Mouse (Mus musculus): ENCODE results near the gene Iqcf6. TPM values are rescaled to one million over a fixed set of nuclear protein-coding genes. Genes with fewer than 3 reads are reported as not detected.

Gene Iqcf6
- total and polyA plus RNA-seq, 3 experiments, result not detected

DNA sequence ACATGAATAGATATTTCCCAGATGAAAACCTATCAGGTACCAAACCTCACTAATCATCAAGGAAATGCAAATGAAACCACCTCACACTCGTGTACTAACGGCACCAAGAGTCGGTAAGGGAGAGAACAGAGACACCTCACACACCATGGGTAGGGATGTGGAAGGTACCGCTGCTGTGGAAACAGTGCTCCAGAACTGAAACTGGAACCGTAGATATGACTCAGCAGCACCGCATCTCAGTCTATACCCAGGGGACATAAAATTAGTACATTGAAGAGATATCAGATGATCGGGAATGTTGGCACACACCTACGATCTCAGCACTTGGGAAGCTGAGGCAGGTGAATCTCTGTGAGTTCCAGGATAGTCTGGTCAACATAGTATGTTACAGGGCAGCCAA lies 11.8 kb downstream of the Iqcf6 start (continued):
- TF ChIP-seq PAX5 (IDR thresholded peaks at IDR 0.05; ENCODE audit: low read length) (no peak), IRF4 (IDR thresholded peaks at IDR 0.05; ENCODE audit: low read depth, low read length) (peak; percentile 90), ELF1 (IDR thresholded peaks at IDR 0.05; ENCODE audit: low read depth, low read length) (no peak), USF1 (IDR thresholded peaks at IDR 0.05; ENCODE audit: low read depth, low read length) (no peak), ZMIZ1 (IDR thresholded peaks at IDR 0.05; ENCODE audit: low read depth, low read length) (no peak), MEF2A (IDR thresholded peaks at IDR 0.05; ENCODE audit: borderline replicate concordance, low read depth, low read length) (0 out of 2 replicates have a peak, but pooled peaks have one; percentile 17), MYC (IDR thresholded peaks at IDR 0.05; ENCODE audit: low read depth, low read length) (no peak), MAX (IDR thresholded peaks at IDR 0.05; ENCODE audit: low read length) (no peak), ZKSCAN1 (IDR thresholded peaks at IDR 0.05; ENCODE audit: borderline replicate concordance, low read depth, low read length) (no peak), TBP (conservative IDR thresholded peaks at IDR 0.05; ENCODE audit: low read depth, low read length) (no peak), JUN (IDR thresholded peaks at IDR 0.05; ENCODE audit: insufficient read depth, low read depth, low read length) (peak; percentile 69), BHLHE40 (IDR thresholded peaks at IDR 0.05; ENCODE audit: low read depth, low read length) (peak; percentile 69), CTCF (conservative IDR thresholded peaks at IDR 0.05 in 1 of 2, IDR thresholded peaks at IDR 0.05 in 1 of 2; ENCODE audit: low read depth in 2 of 2, low read length in 2 of 2) (no peak)

DNA sequence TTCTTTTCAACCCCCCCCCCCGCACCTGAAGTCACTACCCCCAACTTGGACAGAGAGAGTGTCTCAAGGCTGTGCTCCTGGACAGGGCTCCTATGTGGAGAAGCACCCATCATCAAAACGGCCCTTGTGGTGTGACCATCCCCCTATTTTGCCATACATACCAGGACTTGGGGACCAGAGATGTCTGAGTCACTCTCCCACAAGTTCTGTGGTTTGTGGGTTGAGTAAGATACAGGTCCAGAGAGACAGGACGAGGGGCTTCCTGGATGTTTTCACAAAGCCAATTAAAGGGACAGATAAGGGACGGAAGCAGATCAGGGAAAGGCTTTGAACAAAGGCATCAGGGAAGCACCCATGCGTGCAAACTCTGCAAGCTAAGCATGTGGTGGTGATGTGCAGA lies 15.0 kb downstream of the Iqcf6 start:
- TF ChIP-seq JUN (IDR thresholded peaks at IDR 0.05; ENCODE audit: insufficient read depth, low read depth, low read length), result no peak
- TF ChIP-seq ZKSCAN1 (IDR thresholded peaks at IDR 0.05; ENCODE audit: borderline replicate concordance, low read depth, low read length), result no peak
- no peak for TF ChIP-seq POLR2A (IDR thresholded peaks at IDR 0.05; ENCODE audit: low read depth, low read length)
- no peak for TF ChIP-seq NELFE (IDR thresholded peaks at IDR 0.05; ENCODE audit: low read depth, low read length)
- TF ChIP-seq MEF2A (IDR thresholded peaks at IDR 0.05; ENCODE audit: borderline replicate concordance, low read depth, low read length), result no peak
- TF ChIP-seq KAT2A (IDR thresholded peaks at IDR 0.05; ENCODE audit: insufficient replicate concordance, low read length), result no peak
- TF ChIP-seq EP300 (IDR thresholded peaks at IDR 0.05; ENCODE audit: low read length), result no peak
- TF ChIP-seq TBP (conservative IDR thresholded peaks at IDR 0.05; ENCODE audit: low read depth, low read length), result no peak
- no peak for TF ChIP-seq USF1 (IDR thresholded peaks at IDR 0.05; ENCODE audit: low read depth, low read length)
- TF ChIP-seq RAD21 (IDR thresholded peaks at IDR 0.05; ENCODE audit: low read depth, low read length), result no peak
- TF ChIP-seq MYC (IDR thresholded peaks at IDR 0.05; ENCODE audit: low read depth, low read length), result no peak
- TF ChIP-seq IRF4 (IDR thresholded peaks at IDR 0.05; ENCODE audit: low read depth, low read length), result no peak
- TF ChIP-seq CTCF (conservative IDR thresholded peaks at IDR 0.05 in 1 of 2, IDR thresholded peaks at IDR 0.05 in 1 of 2; ENCODE audit: low read depth in 2 of 2, low read length in 2 of 2), result no peak
- no peak for TF ChIP-seq ZMIZ1 (IDR thresholded peaks at IDR 0.05; ENCODE audit: low read depth, low read length)
- no peak for TF ChIP-seq UBTF (IDR thresholded peaks at IDR 0.05; ENCODE audit: low read depth, low read length)
- TF ChIP-seq TCF12 (IDR thresholded peaks at IDR 0.05; ENCODE audit: low read depth, low read length), result no peak
- no peak for TF ChIP-seq E2F4 (IDR thresholded peaks at IDR 0.05; ENCODE audit: insufficient replicate concordance, low read depth, low read length)
- Histone ChIP-seq H3K27me3 (replicated peaks) (peaks cover 70% of the 10 kb centered on the region), H3K4me3 (replicated peaks in 1 of 3; ENCODE audit: low read depth in 2 of 3, low read length in 2 of 3, poor library complexity in 1 of 3) (no peak overlapping the region), H3K9ac (ENCODE audit: insufficient read depth, low read depth) (no peak overlapping the region), H3K4me2 (ENCODE audit: insufficient read depth, low read depth, poor library complexity, severe bottlenecking) (no peak overlapping the region), H3K27ac (ENCODE audit: insufficient read depth, low read depth) (no peak overlapping the region), H3K9me3 (replicated peaks; ENCODE audit: low read length) (peaks cover 8% of the 10 kb centered on the region), H3K79me2 (replicated peaks; ENCODE audit: control insufficient read depth, extremely low read depth, insufficient read depth, poor library complexity, severe bottlenecking) (no peaks in the 10 kb centered on the region), H3K36me3 (replicated peaks in 1 of 2; ENCODE audit: control insufficient read depth in 1 of 2, insufficient read depth in 1 of 2, low read length in 1 of 2) (no peaks in the 10 kb centered on the region), H3K4me1 (ENCODE audit: control insufficient read depth in 1 of 2, insufficient read depth in 2 of 2) (peaks cover 15 to 17% of the 10 kb centered on the region in 2 experiments)
- no peak for DNase-seq (ENCODE audit: extremely low read depth)
- in situ Hi-C loops (cut with MboI; ENCODE audit: low pct_ligation_motif_present, low pct_unique_long_range_greater_than_20kb, low sequenced_read_pairs), result no loop called here
- dilution Hi-C loops (cut with MboI; ENCODE audit: extremely low pct_ligation_motif_present, extremely low pct_unique_long_range_greater_than_20kb, low sequenced_read_pairs), result no loop called here

Data from CH12.LX (cell line).